Mouse (Mus musculus): ENCODE results near the gene Lrba.

The Lrba gene

GRCm38 (mm10) chr3:86224564-86225421, at the start of gene Lrba:
Lrba (plus strand) TSS chr3:86224680.
- DNase-seq (ENCODE audit: low spot score), result peak; percentile 82

GRCm38 (mm10) chr3:86179714-86180113, 44.8 kb upstream of the Lrba start:
- DNase-seq (ENCODE audit: low spot score), result no peak

GRCm38 (mm10) chr3:86181107-86181506, 43.4 kb upstream of the Lrba start:
- DNase-seq (ENCODE audit: low spot score), result no peak

- DNase-seq (ENCODE audit: low spot score), result no peak
These were observed 39.9 kb upstream of the Lrba start for GRCm38 (mm10) chr3:86184546-86184945.

GRCm38 (mm10) chr3:86187736-86188389, 36.6 kb upstream of the Lrba start:
- no peak for DNase-seq (ENCODE audit: low spot score)

- DNase-seq (ENCODE audit: low spot score), result no peak
These were observed 28.5 kb upstream of the Lrba start for GRCm38 (mm10) chr3:86195981-86196380.

- no peak for DNase-seq (ENCODE audit: low spot score)
These were observed 28.0 kb upstream of the Lrba start for GRCm38 (mm10) chr3:86196471-86196870.

- no peak for DNase-seq (ENCODE audit: low spot score)
These were observed 22.8 kb upstream of the Lrba start for GRCm38 (mm10) chr3:86201645-86202175.

GRCm38 (mm10) chr3:86202449-86202848, 22.0 kb upstream of the Lrba start:
- DNase-seq (ENCODE audit: low spot score), result no peak

GRCm38 (mm10) chr3:86204608-86205358, 19.7 kb upstream of the Lrba start:
- DNase-seq (ENCODE audit: low spot score), result no peak

GRCm38 (mm10) chr3:86206556-86206955, 17.9 kb upstream of the Lrba start:
- DNase-seq (ENCODE audit: low spot score), result no peak

- no peak for DNase-seq (ENCODE audit: low spot score)
These were observed 14.1 kb upstream of the Lrba start for GRCm38 (mm10) chr3:86210267-86210939.

- no peak for DNase-seq (ENCODE audit: low spot score)
These were observed 13.5 kb upstream of the Lrba start for GRCm38 (mm10) chr3:86210959-86211358.

GRCm38 (mm10) chr3:86214248-86214647, 10.2 kb upstream of the Lrba start:
- DNase-seq (ENCODE audit: low spot score), result no peak

GRCm38 (mm10) chr3:86223634-86224313, 706 bp upstream of the Lrba start:
- DNase-seq (ENCODE audit: low spot score), result peak; percentile 90

- no peak for DNase-seq (ENCODE audit: low spot score)
These were observed 241 bp upstream of the Lrba start for GRCm38 (mm10) chr3:86224314-86224563.

GRCm38 (mm10) chr3:86231532-86232086, 7.1 kb downstream of the Lrba start:
- DNase-seq (ENCODE audit: low spot score), result no peak

GRCm38 (mm10) chr3:86247193-86247592, 22.7 kb downstream of the Lrba start:
- no peak for DNase-seq (ENCODE audit: low spot score)

GRCm38 (mm10) chr3:86251212-86251611, 26.7 kb downstream of the Lrba start:
- no peak for DNase-seq (ENCODE audit: low spot score)

- DNase-seq (ENCODE audit: low spot score), result no peak
These were observed 28.1 kb downstream of the Lrba start for GRCm38 (mm10) chr3:86252588-86252987.

GRCm38 (mm10) chr3:86253071-86253470, 28.6 kb downstream of the Lrba start:
- no peak for DNase-seq (ENCODE audit: low spot score)

All from testis, postnatal 10 days (tissue).